Mouse (Mus musculus) neural tube, embryonic 13.5 days (tissue): Measurements from ENCODE around the gene H2-Aa. TPM values are rescaled to one million over a fixed set of nuclear protein-coding genes. Genes with fewer than 3 reads are reported as not detected.

Source experiments
- ATAC-seq: fragments of 200-750 bp; cut with Nextera tagmentation; 2 replicates; pipeline ENCODE4 v1.8.0; 2017; ENCODE audit warnings: low read depth, mild to moderate bottlenecking, moderate TSS enrichment, moderate library complexity
- H3K27ac ChIP-seq: fragments of 300-500 bp; sonication (generic); replicated peaks from 2 replicates; pipeline ENCODE4 v1.5.1; 2015; ENCODE audit warnings: moderate library complexity, mild to moderate bottlenecking, inconsistent platforms
- H3K27me3 ChIP-seq: fragments of 300-500 bp; sonication (generic); 2 replicates; pipeline ENCODE4 v1.6.1; 2015; ENCODE audit warnings: mild to moderate bottlenecking, inconsistent platforms
- H3K36me3 ChIP-seq: fragments of 300-500 bp; sonication (generic); 2 replicates; pipeline ENCODE4 v1.6.1; 2015; ENCODE audit warnings: mild to moderate bottlenecking, inconsistent platforms
- H3K4me1 ChIP-seq: fragments of 300-500 bp; sonication (generic); replicated peaks from 2 replicates; pipeline ENCODE4 v1.6.1; 2015; ENCODE audit warnings: inconsistent platforms
- H3K4me2 ChIP-seq: fragments of 300-500 bp; sonication (generic); 2 replicates; pipeline ENCODE4 v1.6.1; 2015; ENCODE audit warnings: inconsistent platforms, mild to moderate bottlenecking, moderate library complexity
- H3K4me3 ChIP-seq: fragments of 300-500 bp; sonication (generic); 2 replicates; pipeline ENCODE4 v1.5.1; 2015; ENCODE audit warnings: mild to moderate bottlenecking, inconsistent platforms
- H3K9ac ChIP-seq: fragments of 300-500 bp; sonication (generic); 2 replicates; pipeline ENCODE4 v1.6.1; 2015; ENCODE audit warnings: moderate library complexity, mild to moderate bottlenecking, inconsistent platforms
- H3K9me3 ChIP-seq: fragments of 300-500 bp; sonication (generic); 2 replicates; pipeline ENCODE4 v1.6.1; 2016; ENCODE audit warnings: inconsistent platforms
- WGBS: fragments of 180-500 bp; shearing (Covaris S2); methylation state at CpG from one replicate; pipeline ENCODE4 v1.1.7; 2015; 5-methylcytosine and 5-hydroxymethylcytosine counted together
- polyA plus RNA-seq: library from polyadenylated mRNA; unstranded; fragments of >200 nt; fragmentation: Nextera tagmentation; extraction: Ambion mirVana; gene quantifications from 2 replicates; pipeline ENCODE4 v1.2.1, GENCODE M21; 2015

Gene H2-Aa
- polyA plus RNA-seq, 1 experiment from 2014 or later, result 0.63 TPM

DNA sequence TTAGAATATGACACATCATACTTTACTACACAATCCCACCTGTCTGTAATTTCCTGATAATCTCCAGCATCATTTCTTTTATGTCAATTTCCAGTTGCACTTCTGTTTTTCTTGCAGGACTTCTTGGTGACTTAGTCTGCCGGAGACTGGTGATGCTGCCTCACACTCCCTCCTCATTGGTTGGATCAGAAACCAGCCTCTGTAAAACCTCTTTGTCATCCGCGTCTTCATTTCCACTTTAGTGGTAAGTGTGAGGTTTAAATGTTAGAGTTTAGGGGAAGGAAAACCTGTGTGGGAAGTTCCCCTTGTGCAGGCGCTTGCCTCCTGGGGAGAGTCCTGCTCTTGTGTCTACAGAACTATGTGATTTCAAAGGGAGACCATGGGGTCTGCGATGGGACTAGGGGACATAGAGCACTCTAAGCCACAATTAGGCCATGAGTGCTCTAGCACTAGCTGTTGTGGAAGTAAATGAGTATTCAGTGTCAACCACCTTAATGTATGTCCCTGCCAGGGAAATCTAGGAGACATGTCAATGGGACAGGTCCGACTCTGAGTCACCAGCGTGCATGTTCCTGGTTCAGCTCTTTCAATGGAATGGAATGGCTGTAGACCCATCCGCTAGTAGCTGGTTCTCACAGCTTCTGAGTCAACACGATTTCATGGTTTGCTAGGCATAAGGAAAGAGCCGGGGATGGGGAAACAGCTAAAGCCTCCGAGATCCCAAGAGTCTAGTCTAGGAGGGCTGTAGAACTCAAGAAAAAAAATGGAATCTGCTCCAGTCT lies 29.8 kb downstream of the H2-Aa start, which contains the start of gene H2-Ab1:
TSS of gene H2-Ab1 (plus strand) at position 96 of the 782 bp plus-strand sequence.
- H3K9ac ChIP-seq, result no peak within 1 kb of the TSS
- 0 out of 2 replicates have a peak, but pooled peaks cover 4% of the 10 kb centered on the region for H3K4me1 ChIP-seq
- peaks cover 9% of the 10 kb centered on the region; the same call in 1 of the 2 replicates for H3K27me3 ChIP-seq
- no peak within 1 kb of the TSS for H3K27ac ChIP-seq
- no peak within 1 kb of the TSS for H3K4me2 ChIP-seq
- no peak within 1 kb of the TSS for H3K4me3 ChIP-seq
- no peaks in the 10 kb centered on the region for H3K9me3 ChIP-seq
- 80% methylated on average over 11 of the region's 11 CpGs for WGBS
- H3K36me3 ChIP-seq, result no peaks in the 10 kb centered on the region
- ATAC-seq, result no peak

GRCm38 (mm10) chr17:34256501-34256900 lies 31.1 kb downstream of the H2-Aa start:
- Histone ChIP-seq H3K36me3 (no peaks in the 10 kb centered on the region), H3K27ac (no peak overlapping the region), H3K9ac (no peak overlapping the region), H3K27me3 (no peaks in the 10 kb centered on the region; the same call in 1 of the 2 replicates), H3K4me2 (no peak overlapping the region), H3K9me3 (no peaks in the 10 kb centered on the region), H3K4me1 (no peaks in the 10 kb centered on the region), H3K4me3 (no peak overlapping the region)
- 79% methylated on average over 5 of the region's 5 CpGs for WGBS
- no peak for ATAC-seq

DNA sequence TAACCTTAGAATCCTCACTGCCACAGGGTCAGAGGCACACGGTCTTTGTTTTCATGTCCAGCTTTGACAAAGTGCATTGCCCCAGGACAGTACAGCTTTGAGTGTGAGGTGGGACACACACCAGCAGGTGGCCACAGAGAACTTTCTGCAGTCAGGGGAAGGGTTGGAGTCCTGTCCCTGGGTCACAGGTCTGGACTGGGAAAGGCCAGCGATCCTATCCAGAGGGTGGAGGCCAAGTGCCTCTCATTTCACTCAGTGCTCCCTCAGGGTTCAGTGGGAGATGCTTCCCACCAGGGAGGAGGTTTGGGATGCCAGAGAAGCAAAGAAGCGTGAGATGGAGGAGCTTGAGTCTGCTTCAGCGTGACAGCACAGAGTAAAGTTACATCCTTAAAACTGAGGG lies 36.0 kb downstream of the H2-Aa start:
- H3K4me2 ChIP-seq, result no peak overlapping the region
- H3K4me3 ChIP-seq, result no peak overlapping the region
- no peaks in the 10 kb centered on the region for H3K4me1 ChIP-seq
- 50% methylated on average over 4 of the region's 4 CpGs for WGBS
- no peak overlapping the region for H3K9ac ChIP-seq
- no peaks in the 10 kb centered on the region for H3K9me3 ChIP-seq
- H3K36me3 ChIP-seq, result no peaks in the 10 kb centered on the region
- no peak for ATAC-seq
- peaks cover 5% of the 10 kb centered on the region for H3K27me3 ChIP-seq
- H3K27ac ChIP-seq, result no peak overlapping the region

- Histone ChIP-seq H3K27ac (no peak overlapping the region), H3K9ac (no peak overlapping the region), H3K36me3 (no peaks in the 10 kb centered on the region), H3K27me3 (peaks cover 5% of the 10 kb centered on the region), H3K9me3 (no peaks in the 10 kb centered on the region), H3K4me1 (no peaks in the 10 kb centered on the region), H3K4me2 (no peak overlapping the region), H3K4me3 (no peak overlapping the region)
- 21% methylated on average over 4 of the region's 4 CpGs for WGBS
- ATAC-seq, result no peak
Observed at GRCm38 (mm10) chr17:34249878-34250277, 37.7 kb downstream of the H2-Aa start.

DNA sequence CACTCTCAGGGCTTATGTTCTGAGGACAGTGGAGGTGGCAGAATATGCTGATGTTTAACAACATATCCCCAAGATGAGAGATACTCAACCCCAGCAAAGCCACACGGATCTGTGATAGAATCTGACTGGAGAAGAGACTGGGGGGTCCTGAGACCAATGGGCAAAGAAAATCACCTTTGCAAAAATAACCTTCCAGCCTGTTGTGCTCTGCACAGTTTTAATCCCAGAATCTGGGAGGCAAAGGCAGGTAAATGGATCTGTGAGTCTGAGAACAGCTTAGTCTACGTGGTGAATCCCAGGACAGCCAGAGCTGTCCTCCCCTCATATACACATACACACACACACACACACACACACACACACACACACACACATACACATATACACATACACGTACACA lies 38.3 kb downstream of the H2-Aa start:
- H3K9ac ChIP-seq, result no peak overlapping the region
- H3K27ac ChIP-seq, result no peak overlapping the region
- WGBS, result 48% methylated on average over 3 of the region's 3 CpGs
- H3K9me3 ChIP-seq, result no peaks in the 10 kb centered on the region
- peaks cover 5% of the 10 kb centered on the region; the same call in 1 of the 2 replicates for H3K27me3 ChIP-seq
- H3K36me3 ChIP-seq, result no peaks in the 10 kb centered on the region
- no peak for ATAC-seq
- no peak overlapping the region for H3K4me2 ChIP-seq
- H3K4me3 ChIP-seq, result no peak overlapping the region
- no peaks in the 10 kb centered on the region for H3K4me1 ChIP-seq

DNA sequence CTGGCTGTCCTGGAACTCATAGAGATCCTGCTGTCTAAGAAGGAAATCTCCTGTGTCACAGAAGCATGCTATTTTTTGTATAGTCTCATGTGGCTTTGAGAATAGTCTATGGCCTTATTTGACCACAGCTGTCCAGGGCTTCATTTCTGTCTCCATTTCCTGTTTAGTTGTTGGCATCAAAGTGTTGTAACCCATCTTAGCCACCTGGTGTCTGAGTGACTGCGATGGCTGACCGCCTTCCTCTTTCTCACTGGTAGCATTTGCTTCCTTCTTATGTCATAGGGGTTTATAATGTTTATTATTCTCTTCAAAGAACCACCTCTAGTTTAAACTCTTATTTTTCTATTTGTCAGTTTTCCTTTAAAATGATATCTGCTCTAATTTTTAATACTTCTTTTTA lies 38.9 kb downstream of the H2-Aa start:
- Histone ChIP-seq H3K4me3 (no peak overlapping the region), H3K9me3 (no peaks in the 10 kb centered on the region), H3K27me3 (peaks cover 5% of the 10 kb centered on the region; the same call in 1 of the 2 replicates), H3K36me3 (no peaks in the 10 kb centered on the region), H3K27ac (no peak overlapping the region), H3K4me1 (no peaks in the 10 kb centered on the region), H3K9ac (no peak overlapping the region), H3K4me2 (no peak overlapping the region)
- ATAC-seq, result no peak
- 61% methylated on average over 2 of the region's 2 CpGs for WGBS

GRCm38 (mm10) chr17:34247047-34247446 lies 40.6 kb downstream of the H2-Aa start:
- no peaks in the 10 kb centered on the region for H3K36me3 ChIP-seq
- ATAC-seq, result no peak
- H3K4me2 ChIP-seq, result no peak overlapping the region
- no peak overlapping the region for H3K4me3 ChIP-seq
- peaks cover 5% of the 10 kb centered on the region; the same call in 1 of the 2 replicates for H3K27me3 ChIP-seq
- no peaks in the 10 kb centered on the region for H3K4me1 ChIP-seq
- H3K9me3 ChIP-seq, result no peaks in the 10 kb centered on the region
- no peak overlapping the region for H3K27ac ChIP-seq
- 88% methylated on average over 3 of the region's 3 CpGs for WGBS
- no peak overlapping the region for H3K9ac ChIP-seq

- 75% methylated on average over 4 of the region's 4 CpGs for WGBS
- ATAC-seq, result no peak
Observed at GRCm38 (mm10) chr17:34244656-34245055, 43.0 kb downstream of the H2-Aa start.

DNA sequence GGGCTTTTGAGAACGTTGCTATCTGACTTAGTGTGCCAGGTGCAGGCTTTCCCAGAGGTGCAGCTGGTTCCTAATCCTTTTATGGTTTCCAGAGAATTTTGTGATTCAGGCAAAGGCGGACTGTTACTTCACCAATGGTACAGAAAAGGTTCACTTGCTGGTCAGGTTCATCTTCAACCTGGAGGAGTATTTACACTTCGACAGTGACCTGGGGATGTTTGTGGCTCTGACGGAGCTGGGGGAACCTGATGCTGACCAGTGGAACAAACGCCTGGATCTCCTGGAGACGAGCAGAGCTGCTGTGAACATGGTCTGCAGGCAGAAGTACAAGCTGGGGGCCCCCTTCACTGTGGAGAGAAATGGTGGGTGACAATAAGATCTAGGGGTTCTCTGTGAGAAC lies 46.7 kb downstream of the H2-Aa start:
- Histone ChIP-seq H3K4me3 (no peak overlapping the region), H3K36me3 (no peaks in the 10 kb centered on the region), H3K4me2 (no peak overlapping the region), H3K9ac (no peak overlapping the region), H3K9me3 (no peaks in the 10 kb centered on the region), H3K27me3 (no peaks in the 10 kb centered on the region), H3K4me1 (no peaks in the 10 kb centered on the region), H3K27ac (no peak overlapping the region)
- 77% methylated on average over 6 of the region's 6 CpGs for WGBS
- no peak for ATAC-seq

More at GRCm38 (mm10) chr17:34244656-34245055, 43.0 kb downstream of the H2-Aa start:
- no peaks in the 10 kb centered on the region for H3K9me3 ChIP-seq
- H3K9ac ChIP-seq, result no peak overlapping the region
- H3K4me2 ChIP-seq, result no peak overlapping the region
- H3K4me3 ChIP-seq, result no peak overlapping the region
- peaks cover 5% of the 10 kb centered on the region; the same call in 1 of the 2 replicates for H3K27me3 ChIP-seq
- no peaks in the 10 kb centered on the region for H3K4me1 ChIP-seq
- no peak overlapping the region for H3K27ac ChIP-seq
- H3K36me3 ChIP-seq, result no peaks in the 10 kb centered on the region

GRCm38 (mm10) chr17:34240366-34240765 lies 47.3 kb downstream of the H2-Aa start:
- H3K4me2 ChIP-seq, result no peak overlapping the region
- no peak overlapping the region for H3K9ac ChIP-seq
- H3K36me3 ChIP-seq, result no peaks in the 10 kb centered on the region
- no peak overlapping the region for H3K27ac ChIP-seq
- H3K4me3 ChIP-seq, result no peak overlapping the region
- no peaks in the 10 kb centered on the region for H3K9me3 ChIP-seq
- no peak for ATAC-seq
- 73% methylated on average over 3 of the region's 3 CpGs for WGBS
- H3K27me3 ChIP-seq, result no peaks in the 10 kb centered on the region
- no peaks in the 10 kb centered on the region for H3K4me1 ChIP-seq

- no peaks in the 10 kb centered on the region for H3K27me3 ChIP-seq
- no peaks in the 10 kb centered on the region for H3K36me3 ChIP-seq
- no peak overlapping the region for H3K9ac ChIP-seq
- H3K4me1 ChIP-seq, result no peaks in the 10 kb centered on the region
- H3K4me2 ChIP-seq, result no peak overlapping the region
- no peak for ATAC-seq
- no peak overlapping the region for H3K4me3 ChIP-seq
- 72% methylated on average over 10 of the region's 10 CpGs for WGBS
- no peaks in the 10 kb centered on the region for H3K9me3 ChIP-seq
- H3K27ac ChIP-seq, result no peak overlapping the region
Observed at GRCm38 (mm10) chr17:34239601-34240041, 48.0 kb downstream of the H2-Aa start.

DNA sequence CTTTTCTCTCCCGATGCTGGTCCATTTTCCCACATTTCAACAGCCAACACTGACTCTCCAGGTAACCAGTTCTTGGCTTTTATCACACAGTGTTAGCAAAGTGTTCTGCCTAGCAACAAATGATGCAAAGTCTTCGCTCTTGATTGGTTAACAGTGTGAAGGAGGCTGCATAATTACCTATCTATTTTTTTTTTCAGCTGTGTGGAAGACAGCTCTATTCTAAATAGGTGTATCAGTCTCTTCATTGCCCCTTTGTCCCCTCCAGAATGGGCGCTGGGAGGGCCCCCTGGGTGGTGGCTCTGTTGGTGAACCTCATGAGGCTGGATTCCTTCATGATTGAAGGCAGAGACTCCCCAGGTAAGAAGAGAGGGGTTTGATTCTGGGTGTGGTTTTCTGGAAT lies 48.9 kb downstream of the H2-Aa start, which contains the start of gene H2-Ob:
TSS of gene H2-Ob (plus strand) at position 198 of the 400 bp plus-strand sequence.
- H3K4me2 ChIP-seq, result no peak within 1 kb of the TSS
- no peaks in the 10 kb centered on the region for H3K36me3 ChIP-seq
- H3K9ac ChIP-seq, result no peak within 1 kb of the TSS
- H3K4me1 ChIP-seq, result no peaks in the 10 kb centered on the region
- WGBS, result 68% methylated on average over 3 of the region's 3 CpGs
- H3K4me3 ChIP-seq, result no peak within 1 kb of the TSS
- no peak within 1 kb of the TSS for H3K27ac ChIP-seq
- no peaks in the 10 kb centered on the region for H3K27me3 ChIP-seq
- H3K9me3 ChIP-seq, result no peaks in the 10 kb centered on the region
- ATAC-seq, result no peak
